Mouse (Mus musculus) kidney, adult 9 months (tissue): ENCODE results near the gene Lrrc4c.
A peak's percentile ranks its signal among the peaks of the same experiment; 100 is the strongest.

ENCODE experiments used
- DNase-seq: peaks from one replicate; pipeline ENCODE4 v3.0.0; 2022

The Lrrc4c gene

GRCm38 (mm10) chr2:96317387-96318299, at the start of gene Lrrc4c:
Lrrc4c (plus strand) TSS chr2:96318169.
- no peak for DNase-seq

- DNase-seq = no peak
Observed at GRCm38 (mm10) chr2:96275061-96275460, 42.9 kb upstream of the Lrrc4c start.

- no peak for DNase-seq
Observed at GRCm38 (mm10) chr2:96282926-96283325, 35.0 kb upstream of the Lrrc4c start.

- DNase-seq = no peak
Observed at GRCm38 (mm10) chr2:96287512-96287911, 30.5 kb upstream of the Lrrc4c start.

- no peak for DNase-seq
Observed at GRCm38 (mm10) chr2:96290541-96290940, 27.4 kb upstream of the Lrrc4c start.

- no peak for DNase-seq
Observed at GRCm38 (mm10) chr2:96315034-96315433, 2.9 kb upstream of the Lrrc4c start.

- peak; percentile 19 for DNase-seq
Observed at GRCm38 (mm10) chr2:96316531-96316930, 1.4 kb upstream of the Lrrc4c start.

GRCm38 (mm10) chr2:96318556-96318955, 587 bp downstream of the Lrrc4c start:
- DNase-seq = no peak

GRCm38 (mm10) chr2:96319201-96319600, 1.2 kb downstream of the Lrrc4c start:
- no peak for DNase-seq

- no peak for DNase-seq
Observed at GRCm38 (mm10) chr2:96319649-96320048, 1.7 kb downstream of the Lrrc4c start.

- no peak for DNase-seq
Observed at GRCm38 (mm10) chr2:96334652-96335051, 16.7 kb downstream of the Lrrc4c start.

- peak; percentile 35 for DNase-seq
Observed at GRCm38 (mm10) chr2:96337354-96337753, 19.4 kb downstream of the Lrrc4c start.

GRCm38 (mm10) chr2:96401186-96401811, 83.3 kb downstream of the Lrrc4c start:
- no peak for DNase-seq

GRCm38 (mm10) chr2:96402514-96402913, 84.5 kb downstream of the Lrrc4c start:
- DNase-seq = peak; percentile 30

GRCm38 (mm10) chr2:96406856-96407255, 88.9 kb downstream of the Lrrc4c start:
- DNase-seq = peak; percentile 67

- DNase-seq = no peak
Observed at GRCm38 (mm10) chr2:96411182-96411581, 93.2 kb downstream of the Lrrc4c start.

GRCm38 (mm10) chr2:96461566-96461965, 143.6 kb downstream of the Lrrc4c start:
- DNase-seq = no peak

- DNase-seq = no peak
Observed at GRCm38 (mm10) chr2:96475674-96476073, 157.7 kb downstream of the Lrrc4c start.

GRCm38 (mm10) chr2:96499116-96499882, 181.3 kb downstream of the Lrrc4c start:
- DNase-seq = no peak

GRCm38 (mm10) chr2:96504140-96504539, 186.2 kb downstream of the Lrrc4c start:
- no peak for DNase-seq

- DNase-seq = no peak
Observed at GRCm38 (mm10) chr2:96505641-96506040, 187.7 kb downstream of the Lrrc4c start.

- no peak for DNase-seq
Observed at GRCm38 (mm10) chr2:96508991-96509390, 191.0 kb downstream of the Lrrc4c start.

GRCm38 (mm10) chr2:96537469-96537868, 219.5 kb downstream of the Lrrc4c start:
- no peak for DNase-seq
